Mouse (Mus musculus) retina, postnatal 1 day (tissue): ENCODE measurements around the gene Foxj1.
A peak's percentile ranks its signal among the peaks of the same experiment; 100 is the strongest.

ENCODE experiments used
- DNase-seq: peaks from one replicate; pipeline ENCODE4 v3.0.0-alpha.2; 2012

Gene Foxj1

DNA sequence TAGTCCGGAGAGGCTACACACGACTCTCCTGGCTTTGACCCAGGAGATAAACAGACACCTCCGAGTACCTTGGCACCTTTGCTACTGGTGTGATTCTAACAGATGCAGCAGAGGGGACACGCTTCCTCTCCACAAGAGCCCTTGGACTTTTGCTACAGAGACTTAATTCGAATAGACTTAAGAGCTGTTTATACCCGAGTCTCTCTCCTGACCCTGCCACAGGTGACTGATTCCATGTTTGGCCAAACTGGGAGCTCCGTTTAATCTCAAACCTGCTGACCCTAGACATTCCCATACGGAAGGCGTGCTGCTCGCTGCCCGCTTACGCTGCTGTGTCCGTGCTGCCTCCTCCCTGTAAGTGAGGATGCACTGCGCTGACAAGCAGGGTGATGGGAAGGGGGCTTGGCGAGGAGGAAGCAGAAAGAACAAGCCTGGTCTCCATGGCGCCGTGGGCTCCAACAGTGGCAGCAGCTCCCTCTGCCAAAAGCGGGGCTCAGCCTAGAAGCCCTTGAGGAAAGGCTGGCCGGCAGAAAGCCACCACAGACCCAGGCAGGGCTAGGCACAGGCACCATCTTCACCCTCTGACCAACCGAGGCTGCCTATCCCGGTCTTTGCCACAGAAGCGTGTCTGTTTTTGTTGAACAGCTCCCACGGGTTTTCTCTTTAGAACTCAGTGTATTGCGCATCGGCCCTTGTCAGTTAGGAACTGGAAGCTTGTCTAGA, 7.0 kb upstream of the Foxj1 start:
- no peak for DNase-seq

DNA sequence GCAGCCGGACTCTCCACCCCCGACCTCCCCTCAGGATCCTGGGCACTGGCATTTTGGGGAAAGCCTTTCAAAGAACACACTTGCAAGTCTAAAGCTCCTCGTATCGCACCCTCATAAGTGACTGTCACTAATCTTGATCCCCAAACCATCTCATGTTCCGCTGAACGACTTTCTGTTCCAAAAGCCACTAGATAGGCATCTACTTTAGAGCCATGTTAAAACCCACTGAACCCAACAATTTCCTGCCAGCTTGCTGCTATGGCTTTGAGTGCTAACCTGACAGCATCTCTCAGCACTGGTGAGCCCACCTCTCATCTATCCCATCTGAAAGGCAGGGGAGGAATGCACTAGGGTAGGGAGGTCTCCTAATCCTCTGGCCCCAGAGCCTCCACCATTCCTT, 2.3 kb upstream of the Foxj1 start:
- DNase-seq = no peak

DNA sequence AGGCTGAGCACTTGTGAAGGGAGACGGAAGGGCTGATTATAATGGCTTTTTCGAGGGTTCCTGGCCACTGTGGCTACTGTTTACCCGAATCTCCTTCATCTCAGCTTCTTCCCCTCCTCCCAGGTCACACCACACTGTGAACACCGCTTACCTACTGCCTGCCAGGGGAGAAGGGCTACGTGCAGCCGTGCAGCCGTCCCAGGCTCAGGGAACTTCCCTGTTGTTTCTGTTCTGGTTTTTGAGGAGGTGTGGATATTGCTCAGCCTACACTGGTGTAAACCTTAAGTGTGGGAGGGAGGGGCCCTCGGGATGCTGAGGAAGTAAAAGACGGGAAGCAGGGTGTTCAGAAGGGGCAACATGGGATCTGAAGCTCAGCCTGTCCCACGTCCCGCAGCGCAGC, 1.8 kb upstream of the Foxj1 start:
- DNase-seq = no peak

DNA sequence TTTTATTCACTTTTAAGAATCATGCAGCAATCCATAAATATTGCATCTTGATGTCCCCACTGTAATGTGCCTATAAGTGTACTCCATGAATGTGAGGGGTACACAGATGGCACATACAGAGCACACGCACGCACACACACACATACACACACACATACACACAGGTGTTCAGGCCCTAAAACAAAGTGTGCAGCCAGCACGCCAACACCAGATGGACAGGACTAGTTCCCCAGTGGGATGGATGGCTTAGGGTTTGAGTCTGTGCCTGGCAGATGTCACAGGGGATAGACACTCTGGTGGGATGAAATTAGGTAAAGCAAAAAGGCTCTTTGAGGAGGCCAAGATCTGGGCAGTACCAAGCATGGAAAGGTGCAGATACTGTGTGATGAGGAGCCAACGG, 1.2 kb upstream of the Foxj1 start:
- DNase-seq = peak; percentile 21

DNA sequence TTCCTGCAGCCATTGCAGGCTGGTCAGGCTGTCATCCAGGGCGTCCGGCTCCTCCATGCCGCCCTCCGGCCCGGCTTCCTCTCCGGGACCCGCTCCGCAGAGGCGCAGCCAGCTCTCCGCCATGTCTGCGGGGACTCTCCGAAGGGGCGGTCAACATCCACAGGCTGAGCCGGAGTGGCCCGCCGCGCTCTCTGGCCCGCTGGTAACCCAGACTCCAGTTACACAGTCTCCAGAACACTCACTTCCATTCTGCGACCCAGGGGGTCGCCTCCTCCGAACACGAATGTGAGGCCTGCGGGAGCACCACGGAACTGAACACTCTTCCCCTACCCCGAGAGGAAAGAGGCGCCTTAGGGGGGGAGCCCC, 799 bp downstream of the Foxj1 start:
- peak; percentile 29 for DNase-seq

DNA sequence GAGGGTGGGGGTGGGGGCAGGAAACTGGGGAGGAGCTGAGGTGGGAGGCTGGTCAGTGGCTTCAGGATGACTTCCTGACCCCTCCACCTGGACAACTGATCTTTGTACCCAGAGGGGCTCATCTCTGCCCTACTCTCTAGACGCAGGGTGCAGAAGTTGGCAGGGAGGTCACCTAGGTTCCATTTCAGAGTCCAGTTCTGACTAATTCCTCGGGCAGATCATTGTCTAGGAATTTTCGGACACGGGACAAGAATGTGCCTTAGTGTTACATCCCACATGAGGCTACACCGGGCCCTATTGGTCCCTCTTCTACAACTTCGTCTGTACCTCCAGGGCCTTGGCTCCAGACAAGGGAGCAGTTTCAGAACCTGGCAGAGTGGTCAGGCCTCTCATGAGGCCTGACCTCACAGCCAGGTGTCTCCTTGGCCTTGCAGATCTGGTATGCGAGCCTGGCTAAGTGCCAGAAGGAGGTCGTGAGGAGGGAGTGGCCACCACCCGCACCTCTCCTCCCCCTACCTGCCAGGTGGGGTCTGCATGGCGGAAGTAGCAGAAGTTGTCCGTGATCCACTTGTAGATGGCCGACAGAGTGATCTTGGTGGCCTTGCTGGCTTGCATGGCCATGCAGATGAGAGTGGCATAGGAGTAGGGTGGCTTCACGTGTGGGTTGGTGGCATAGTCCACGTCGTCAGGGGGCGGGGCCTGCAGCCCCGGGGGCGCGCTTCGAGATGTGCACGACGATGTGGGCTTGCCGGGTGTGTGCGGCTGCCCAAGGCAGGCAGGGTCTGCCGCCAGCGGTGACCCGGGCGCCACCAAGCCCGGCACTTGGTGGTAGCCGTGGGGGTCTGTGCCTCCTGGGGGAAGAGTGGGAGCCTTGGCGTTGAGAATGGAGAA, 1.4 kb downstream of the Foxj1 start:
- peak; percentile 37 for DNase-seq

DNA sequence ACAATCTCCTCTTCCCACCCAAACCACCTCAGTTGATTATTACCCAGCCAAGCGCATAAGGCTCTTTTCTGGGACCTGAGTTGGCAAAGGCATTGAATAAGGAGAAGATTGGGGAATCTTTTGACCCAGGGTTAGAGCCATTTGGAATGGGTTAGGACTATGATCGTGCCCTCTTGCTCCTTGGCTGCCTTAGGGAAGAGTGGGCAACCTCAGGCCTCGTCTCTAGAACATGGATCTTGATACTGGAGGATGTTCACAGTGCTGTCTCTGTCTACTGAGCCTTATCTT, 2.3 kb downstream of the Foxj1 start:
- DNase-seq = no peak

DNA sequence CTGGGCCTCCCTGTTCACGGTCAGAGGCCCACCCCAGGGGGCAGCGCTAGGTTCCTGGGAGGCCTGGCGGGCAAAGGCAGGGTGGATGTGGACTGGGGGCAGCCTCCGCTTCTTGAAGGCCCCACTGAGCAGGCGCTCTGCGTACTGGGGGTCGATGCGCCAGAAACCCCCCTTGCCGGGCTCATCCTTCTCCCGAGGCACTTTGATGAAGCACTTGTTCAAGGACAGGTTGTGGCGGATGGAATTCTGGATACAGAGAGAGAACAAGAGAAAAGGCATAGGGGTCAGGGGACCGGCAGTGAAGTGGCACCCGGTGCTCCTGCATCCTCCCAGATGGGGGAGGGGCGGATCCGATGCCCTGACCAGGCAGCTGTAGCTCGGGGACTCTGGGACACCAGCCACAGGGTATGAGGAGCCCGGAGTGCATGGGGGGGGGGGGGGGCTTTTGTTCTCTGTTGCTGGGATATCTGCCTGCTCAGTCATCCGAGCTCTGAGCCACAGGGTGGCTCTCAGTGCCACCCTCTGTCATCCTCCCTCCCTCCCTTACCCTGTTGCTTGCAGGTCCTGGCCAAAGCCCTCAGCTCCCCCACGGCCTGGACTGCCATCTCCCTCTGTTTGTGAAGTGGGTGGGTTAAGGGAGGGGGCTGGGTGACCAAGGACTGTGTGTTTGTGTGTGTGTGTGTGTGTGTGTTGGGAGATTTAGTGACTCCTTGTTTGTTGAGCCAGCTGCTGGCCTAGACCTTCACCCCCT, 2.8 kb downstream of the Foxj1 start:
- peak; percentile 93 for DNase-seq

DNA sequence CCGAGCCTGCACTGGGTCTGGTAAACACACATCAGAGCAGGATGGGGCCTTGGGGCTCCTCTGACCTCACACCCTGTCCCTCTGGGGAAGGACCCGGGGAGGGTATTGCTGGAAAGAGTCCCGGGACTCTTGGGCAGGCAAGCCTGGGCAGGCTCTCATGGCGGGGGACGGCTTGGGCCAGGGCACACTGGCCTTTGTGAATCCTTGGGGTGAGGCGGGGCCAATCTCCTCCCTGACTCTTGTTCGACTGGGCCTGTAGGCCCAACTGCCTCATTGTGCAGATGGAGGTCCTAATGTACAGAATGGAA, 5.0 kb downstream of the Foxj1 start:
- DNase-seq = no peak

DNA sequence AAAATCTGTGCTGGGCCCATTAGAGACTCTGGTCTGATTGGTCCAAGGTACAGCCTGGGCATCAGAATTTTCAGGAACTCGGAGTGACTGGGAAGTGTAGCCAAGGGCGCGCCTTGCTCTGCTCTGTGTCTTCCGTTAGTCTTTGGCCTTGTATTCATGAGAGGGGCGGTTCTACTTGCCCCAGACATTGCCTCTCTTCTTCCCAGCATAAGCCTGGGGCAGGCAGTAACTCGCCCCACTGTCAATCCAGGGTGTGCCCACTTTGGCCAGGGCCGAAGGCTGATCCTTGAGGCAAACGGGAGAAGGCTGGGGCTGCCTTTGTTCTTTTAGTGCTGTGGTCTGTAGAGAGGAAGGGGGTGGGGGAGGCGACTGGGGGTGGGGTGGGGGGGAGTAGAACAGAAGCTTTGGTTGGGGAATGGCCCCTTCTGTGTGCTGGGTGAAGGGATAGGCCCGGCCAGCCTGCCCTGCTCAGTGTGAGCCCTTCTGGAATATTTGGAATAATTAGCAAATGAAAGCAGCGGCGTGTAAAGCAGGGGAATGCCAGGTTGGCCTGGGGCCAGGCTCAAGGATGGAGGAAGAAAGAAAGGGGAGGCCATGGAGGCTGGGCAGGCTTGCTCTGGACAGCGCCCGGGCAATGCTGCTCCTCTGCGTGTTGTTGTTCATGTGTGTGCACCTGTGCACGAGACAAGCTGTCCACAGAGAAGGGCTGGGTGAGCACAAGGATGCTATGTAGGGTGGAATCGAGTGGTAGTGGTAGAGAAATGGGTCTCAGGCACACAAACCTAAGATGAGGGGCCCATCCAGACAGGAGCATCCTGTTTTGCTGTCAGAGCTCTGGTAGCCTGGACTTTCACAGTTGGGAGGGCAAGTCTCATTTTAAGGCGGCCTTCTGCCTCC, 5.6 kb downstream of the Foxj1 start:
- peak; percentile 86 for DNase-seq

DNA sequence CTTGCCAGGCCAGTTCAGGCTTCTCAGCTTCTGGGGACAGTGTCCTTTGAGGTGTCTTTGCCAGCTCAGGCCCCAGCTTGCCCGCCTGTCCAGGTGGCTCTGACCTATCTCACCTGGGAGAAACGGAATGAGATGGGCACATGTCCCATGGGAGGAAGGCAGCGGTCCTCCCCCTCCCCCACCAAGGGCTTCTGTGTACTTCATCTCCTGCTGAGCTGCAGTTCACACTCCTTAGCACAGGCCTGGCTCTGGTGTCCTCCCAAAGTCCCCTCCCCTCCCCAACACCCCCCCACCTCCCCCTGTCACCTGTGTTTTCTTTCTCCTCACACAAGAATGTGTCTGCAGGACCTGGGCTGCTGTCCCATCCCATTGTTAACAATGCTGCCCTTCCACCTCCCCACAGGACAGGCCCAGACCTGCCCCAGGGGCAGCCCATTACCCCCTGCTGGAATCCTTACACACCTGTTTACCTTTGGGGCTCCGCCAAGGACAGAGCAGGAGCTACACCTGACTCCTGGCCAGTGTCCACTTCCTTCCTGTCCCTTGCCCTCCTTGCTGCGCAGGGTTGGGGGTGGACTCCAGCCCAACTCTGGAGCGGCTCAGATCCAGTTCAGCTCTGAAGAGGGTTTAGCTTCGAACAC, 8.1 kb downstream of the Foxj1 start:
- DNase-seq = no peak

DNA sequence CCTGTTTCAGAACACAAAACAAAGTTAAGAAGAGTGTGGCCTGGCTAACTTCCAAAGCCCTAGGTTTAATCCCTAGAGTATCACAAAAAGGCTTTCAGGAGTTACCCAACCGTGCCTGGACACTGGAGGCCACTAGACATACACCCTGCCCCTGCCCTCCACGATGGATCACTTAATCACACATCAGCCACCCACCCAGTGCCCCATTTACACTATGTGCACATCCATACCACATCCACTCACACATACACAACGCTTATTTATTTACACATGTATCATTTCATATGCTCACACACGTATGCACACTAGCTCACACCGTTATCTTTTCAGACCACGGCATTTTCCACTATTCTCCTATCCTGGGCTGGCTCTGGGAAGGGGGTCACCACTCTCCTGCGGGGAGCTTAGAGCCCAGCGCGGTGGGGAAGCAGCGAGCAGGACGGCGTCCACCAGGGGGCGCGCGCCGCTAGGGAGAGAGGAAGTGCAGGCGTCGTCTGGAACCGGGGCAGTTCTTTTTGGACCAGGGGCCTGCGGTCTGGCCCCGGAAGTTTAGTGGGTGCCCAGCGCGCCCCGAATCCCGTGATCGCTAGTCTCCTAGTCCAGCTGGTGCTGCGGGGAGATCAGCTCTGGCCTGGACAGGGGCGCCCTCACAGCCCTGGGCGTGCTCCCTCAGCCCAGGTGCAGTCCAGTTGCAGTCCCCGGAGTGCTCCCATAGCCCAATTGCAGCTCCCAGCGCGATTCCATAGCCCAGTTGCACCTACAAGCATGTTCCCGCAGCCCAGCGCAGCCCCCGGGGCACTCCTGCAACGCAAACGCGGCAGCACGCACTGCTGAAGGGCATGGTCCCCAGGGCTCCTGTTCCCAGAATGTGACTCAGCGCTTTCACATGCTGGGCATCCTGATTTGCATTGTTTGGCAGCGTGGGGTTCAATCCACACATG, 16.2 kb downstream of the Foxj1 start:
- DNase-seq = peak; percentile 86

DNA sequence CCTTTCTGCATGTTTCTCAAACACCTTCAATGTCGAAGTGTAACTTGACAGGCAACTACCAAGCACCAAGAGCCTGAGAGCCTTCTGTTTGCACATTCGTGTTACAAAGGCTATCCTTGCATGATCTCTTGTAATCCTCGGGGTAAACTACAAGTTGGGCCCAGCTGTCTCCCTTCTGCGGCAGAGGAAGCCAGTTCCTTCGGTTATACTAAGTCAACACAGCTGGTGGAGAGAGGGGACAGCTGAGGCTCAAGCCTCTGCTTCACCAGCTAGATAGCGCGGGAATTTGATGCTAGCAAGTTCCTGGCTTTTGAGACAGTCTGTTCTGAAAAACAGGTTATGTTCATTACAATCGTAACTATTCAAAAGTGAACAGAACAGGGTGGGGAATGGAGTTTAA, 22.8 kb downstream of the Foxj1 start:
- DNase-seq = peak; percentile 46

DNA sequence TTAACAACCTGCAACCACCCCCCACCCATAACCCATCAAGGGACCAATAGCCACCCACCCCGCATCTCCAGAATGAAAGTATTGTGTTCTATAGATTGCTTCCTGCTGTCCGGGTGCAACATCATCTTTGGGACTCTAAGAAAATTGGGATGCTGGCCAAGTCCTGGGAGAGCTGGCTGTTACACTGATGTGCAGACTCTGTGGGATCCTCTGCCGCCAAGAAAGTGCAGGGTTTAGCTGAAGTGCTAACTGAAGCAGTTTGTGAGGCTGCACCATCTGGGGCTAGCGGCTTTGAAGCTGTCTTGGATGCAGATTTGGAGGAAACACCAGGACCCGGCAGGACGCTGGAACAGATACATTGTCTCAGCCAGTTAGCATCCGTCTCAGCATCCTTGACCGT, 24.0 kb downstream of the Foxj1 start:
- no peak for DNase-seq

DNA sequence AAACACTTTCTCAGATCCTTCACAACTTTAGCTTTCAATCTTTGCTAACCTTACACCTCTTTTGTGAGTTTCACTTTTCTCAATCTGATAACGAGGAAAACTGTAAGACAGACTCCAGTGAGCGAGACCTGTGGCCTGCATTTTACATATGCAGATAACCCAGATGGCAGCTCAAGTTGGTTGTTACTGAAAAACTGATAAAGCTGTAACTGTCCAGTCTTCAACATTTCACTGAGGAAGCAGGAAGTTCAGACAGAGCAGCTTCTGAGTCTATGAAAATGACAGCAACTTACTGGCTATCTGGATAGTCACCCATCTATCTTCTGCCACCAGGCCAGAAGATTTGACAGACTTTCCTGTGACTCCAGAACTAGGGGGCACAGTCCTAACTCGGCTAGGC, 25.6 kb downstream of the Foxj1 start:
- no peak for DNase-seq

DNA sequence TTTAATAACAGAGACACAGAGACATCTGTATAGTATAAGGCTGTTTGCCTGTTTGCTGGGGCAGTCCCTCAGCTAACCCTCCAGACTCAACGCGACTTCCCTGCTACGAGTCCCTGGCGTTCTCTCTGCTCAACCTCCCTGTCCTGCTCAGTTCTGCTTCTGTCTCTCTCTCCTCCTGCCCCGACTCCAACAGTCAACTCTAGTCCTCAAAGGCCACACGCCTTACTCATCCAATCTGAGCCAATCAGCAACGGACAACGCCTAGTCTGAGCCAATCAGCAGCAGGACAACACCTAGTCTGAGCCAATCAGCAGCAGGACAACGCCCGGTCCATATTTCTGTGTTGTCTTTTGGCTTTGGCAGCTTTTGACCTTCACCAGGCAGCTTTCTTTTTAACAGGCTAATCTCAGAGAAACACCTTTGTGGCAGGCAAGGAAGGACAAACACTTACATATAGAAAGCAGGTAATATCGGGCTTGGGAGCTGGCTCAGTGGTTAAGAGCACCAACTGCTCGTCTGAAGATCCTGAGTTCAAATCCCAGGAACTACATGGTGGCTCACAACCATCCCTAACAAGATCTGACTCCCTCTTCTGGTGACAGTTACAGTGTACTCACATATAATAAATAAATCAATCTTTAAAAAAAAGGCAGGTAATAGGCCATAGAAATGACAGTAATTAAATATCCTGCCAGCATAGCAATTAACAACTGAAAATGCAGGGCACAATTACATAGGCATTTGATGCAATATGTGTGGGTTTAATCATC, 27.3 kb downstream of the Foxj1 start:
- no peak for DNase-seq

DNA sequence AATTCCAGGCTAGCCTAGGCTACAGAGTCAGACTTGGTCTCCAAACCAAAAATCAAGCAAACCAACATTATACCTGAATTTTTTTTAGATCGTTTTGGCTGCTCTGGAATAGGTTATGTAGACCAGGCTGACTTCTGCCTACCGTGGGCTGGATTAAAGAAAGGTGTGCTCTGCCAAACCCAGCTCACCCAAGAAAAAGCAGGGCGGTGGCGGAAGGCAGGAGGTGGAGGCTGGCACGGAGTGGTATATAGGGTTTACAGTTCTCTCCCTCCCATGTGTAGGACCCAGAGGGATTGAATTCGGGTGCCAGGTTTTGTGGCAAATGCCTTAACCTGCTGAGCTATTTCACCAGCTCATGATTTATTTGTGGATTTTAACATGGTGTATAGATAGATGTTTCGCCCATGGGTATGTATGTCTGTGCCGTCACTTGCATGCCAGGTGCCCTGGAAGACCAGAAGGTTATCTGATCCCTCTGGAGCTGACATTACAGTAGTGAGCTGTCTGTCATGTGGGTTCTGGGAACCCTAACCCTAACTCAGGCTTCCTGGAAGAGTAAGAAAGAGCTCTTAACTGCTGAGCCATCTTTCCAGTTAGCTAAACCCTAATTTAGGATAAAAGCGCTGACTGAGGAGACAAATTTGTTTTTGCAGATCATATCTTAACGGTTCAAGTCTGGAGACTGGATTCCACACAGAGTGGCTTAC, 28.0 kb downstream of the Foxj1 start, which contains the start of gene Exoc7:
Gene Exoc7, minus strand, starts transcription at position 215 of the 707 bp plus-strand sequence.
- no peak for DNase-seq

DNA sequence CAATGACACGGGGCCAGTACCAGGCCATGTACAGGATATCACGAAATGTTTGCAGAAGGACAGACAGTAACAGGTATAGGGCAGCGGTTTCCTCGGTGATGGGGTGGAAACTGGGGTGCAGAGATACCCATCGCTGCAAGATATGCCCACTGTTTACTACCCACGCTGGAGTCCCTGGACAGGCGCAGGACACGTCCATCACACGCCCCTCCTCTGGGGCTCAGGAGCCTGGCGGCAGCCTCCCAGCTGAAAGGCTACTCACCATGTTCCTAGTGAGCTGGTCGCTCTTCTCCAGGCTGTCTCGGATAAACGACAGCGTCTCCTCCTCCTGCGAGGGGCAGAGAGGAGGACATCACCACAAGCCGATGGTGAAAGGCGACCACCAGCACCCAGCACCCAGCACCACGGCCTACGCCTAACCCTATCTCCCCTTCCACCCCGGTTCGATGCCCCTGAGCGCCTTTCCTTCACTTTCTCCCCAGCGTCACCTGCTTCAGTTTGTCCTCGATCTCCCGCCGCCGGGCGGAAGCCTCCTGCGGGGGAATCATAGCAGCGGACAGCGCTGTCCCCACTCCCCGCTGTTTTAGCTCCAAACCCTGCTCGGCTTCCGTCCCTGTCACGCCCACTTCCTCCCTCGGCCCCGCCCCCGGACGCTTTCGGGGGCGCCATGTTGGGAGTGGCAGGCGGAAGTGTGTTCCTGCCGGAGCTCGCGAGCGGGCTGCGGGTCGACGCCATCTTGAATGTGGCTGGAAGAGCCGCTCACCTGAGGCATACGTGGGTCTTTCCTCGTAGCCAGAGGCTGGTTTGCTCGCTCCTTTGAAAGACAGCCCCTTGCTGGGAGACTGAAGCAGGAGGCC, 28.8 kb downstream of the Foxj1 start:
- DNase-seq = peak; percentile 97

DNA sequence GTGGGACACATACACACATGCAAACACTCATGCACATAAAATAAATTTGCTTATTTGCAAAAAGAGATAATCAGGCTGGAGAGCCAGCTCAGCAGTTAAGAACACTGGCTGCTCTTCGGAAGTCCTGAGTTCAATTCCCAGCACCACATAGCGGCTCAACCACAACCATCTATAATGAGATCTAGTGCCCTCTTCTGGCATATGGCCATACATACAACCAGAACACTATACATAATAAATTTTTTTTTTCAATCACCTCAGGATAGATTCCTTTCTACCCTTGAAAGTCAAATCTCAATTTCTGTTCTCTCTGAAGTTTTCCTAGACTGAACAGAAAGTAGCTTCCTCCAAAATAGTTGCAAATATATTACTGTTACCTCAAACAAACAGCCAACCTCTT, 29.8 kb downstream of the Foxj1 start:
- DNase-seq = no peak
